Mouse (Mus musculus) brain, embryonic 14.5 days (tissue): ENCODE results near the gene Tnk1.

ENCODE experiments used
- CTCF ChIP-seq: fragments of 200-500 bp; IDR thresholded peaks from 2 replicates; pipeline ENCODE4 v1.5.1; 2012; ENCODE audit warnings: inconsistent platforms, mild to moderate bottlenecking, moderate library complexity, borderline replicate concordance; ENCODE audit not compliant: insufficient read depth, insufficient read length; ENCODE audit errors: extremely low read depth
- POLR2A ChIP-seq: fragments of 200-500 bp; IDR thresholded peaks from 2 replicates; pipeline ENCODE4 v1.6.1; 2012; ENCODE audit warnings: mild to moderate bottlenecking, inconsistent platforms, borderline replicate concordance; ENCODE audit not compliant: poor library complexity, insufficient read depth, insufficient read length, severe bottlenecking; ENCODE audit errors: extremely low read depth

GRCm38 (mm10) chr11:69823456-69823855, 35.1 kb downstream of the Tnk1 start:
- TF ChIP-seq CTCF = no peak
- TF ChIP-seq POLR2A = no peak
